ENCODE assay signal across 18 mouse cellular contexts in the genomic region with DNA sequence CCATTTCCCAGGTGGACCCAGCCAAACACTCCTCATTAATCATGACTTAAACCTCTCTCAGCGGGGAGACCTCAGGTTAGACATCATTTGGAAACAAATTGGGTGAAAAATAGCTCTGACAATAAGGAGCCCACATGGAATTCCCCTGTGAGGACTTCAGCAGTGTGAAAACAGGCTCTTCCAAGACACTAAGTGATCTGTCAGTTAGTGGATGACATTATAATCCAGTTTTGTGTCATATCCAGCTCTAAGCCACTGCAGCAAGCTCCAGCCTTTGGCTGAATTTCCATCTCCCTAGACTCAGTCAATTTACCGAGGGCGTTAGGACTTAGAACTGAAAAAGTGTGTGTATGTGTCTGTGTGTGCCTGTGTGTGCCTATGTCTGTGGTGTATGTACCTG.
"Had no signal": no experiment of that assay in that cellular context is flagged by ENCODE, and none has a peak within 500 bp of the region (broad histone marks: within the 10 kb centered on the region; RNA-seq: fewer than 3 reads in every experiment).

No protein-coding gene starts in this region.

- H3K4me1 ChIP-seq: limb, embryonic 10.5 days; limb, embryonic 13.5 days; liver, embryonic 12.5 days; liver, embryonic 15.5 days; midbrain, embryonic 10.5 days; midbrain, embryonic 15.5 days had no signal

- H3K9ac ChIP-seq: limb, embryonic 13.5 days; liver, embryonic 12.5 days; liver, embryonic 15.5 days; midbrain, embryonic 15.5 days had no signal

- ATAC-seq: liver, embryonic 12.5 days; midbrain, embryonic 15.5 days had no signal

- H3K27ac ChIP-seq: kidney, postnatal 0 days; layer of hippocampus, adult 2 months; limb, embryonic 10.5 days; limb, embryonic 13.5 days; liver, embryonic 12.5 days; liver, embryonic 15.5 days; midbrain, embryonic 10.5 days; midbrain, embryonic 15.5 days had no signal

- H3K4me3 ChIP-seq: layer of hippocampus, adult 2 months; limb, embryonic 10.5 days; limb, embryonic 13.5 days; liver, embryonic 12.5 days; liver, embryonic 15.5 days; midbrain, embryonic 10.5 days; midbrain, embryonic 15.5 days had no signal

- H3K36me3 ChIP-seq: limb, embryonic 10.5 days; limb, embryonic 13.5 days; liver, embryonic 12.5 days; liver, embryonic 15.5 days; midbrain, embryonic 10.5 days; midbrain, embryonic 15.5 days had no signal

- H3K27me3 ChIP-seq: limb, embryonic 13.5 days; liver, embryonic 12.5 days; liver, embryonic 15.5 days; midbrain, embryonic 15.5 days had no signal

- H3K9me3 ChIP-seq: limb, embryonic 10.5 days; limb, embryonic 13.5 days; liver, embryonic 12.5 days; liver, embryonic 15.5 days; midbrain, embryonic 10.5 days; midbrain, embryonic 15.5 days had no signal

- H3K4me2 ChIP-seq: limb, embryonic 13.5 days; liver, embryonic 12.5 days; liver, embryonic 15.5 days; midbrain, embryonic 15.5 days had no signal

- DNase-seq: kidney, adult 2 months; kidney, postnatal 25 days; layer of hippocampus, adult 9-11 months; liver; lung, adult 18-20 months; lung, postnatal 14 days; lung, postnatal 4 days; thymus, adult 18-20 months; thymus, postnatal 14 days; thymus, postnatal 4 days had no signal
